Mouse (Mus musculus) Patski (cell line): ENCODE data around the gene Slc30a7. TPM values are rescaled to one million over a fixed set of nuclear protein-coding genes. Genes with fewer than 3 reads are reported as not detected.
"Not testable (repeated sequence)": the region's sequence is repeated elsewhere in the genome, so short reads cannot be mapped to it uniquely, and the experiment has no call there.

Experiments used
- ATAC-seq: fragments of 100-300 bp; one replicate; pipeline ENCODE4 v1.8.0; 2021
- CTCF ChIA-PET: fragments of 350-600 bp; sonication (Branson Sonifier 250); formaldehyde crosslinking; loops from one replicate; lab custom pipeline; 2022; ENCODE audit warnings: inconsistent platforms; lab: Charles Lee
- POLR2A ChIA-PET: fragments of 350-600 bp; sonication (Branson Sonifier 250); formaldehyde crosslinking; loops from one replicate; lab custom pipeline; 2022; ENCODE audit warnings: antibody characterized with exemption, inconsistent platforms; lab: Charles Lee
- DNase-seq: peaks from one replicate; pipeline ENCODE4 v3.0.0-alpha.2; 2011; ENCODE audit warnings: low read depth, low spot score
- H3K27me3 ChIP-seq: fragments of 371-371 bp; one replicate; pipeline ENCODE4 v1.5.1; 2021
- CTCF ChIP-seq: fragments of 100-300 bp; IDR thresholded peaks from one replicate; pipeline ENCODE4 v1.5.1; 2021
- in situ Hi-C: fragments of 300-500 bp; cut with MboI; formaldehyde crosslinking; loops from 3 replicates; pipeline ENCODE4 v1.11.1; 2018; ENCODE audit warnings: low pct_unique_long_range_greater_than_20kb, mixed read lengths
- polyA plus RNA-seq: library from polyadenylated mRNA; unstranded; gene quantifications from one replicate; pipeline ENCODE4 v1.2.3, GENCODE M21; 2021

Slc30a7 gene
- polyA plus RNA-seq, 1 experiment from 2014 or later = 37.9 TPM

DNA sequence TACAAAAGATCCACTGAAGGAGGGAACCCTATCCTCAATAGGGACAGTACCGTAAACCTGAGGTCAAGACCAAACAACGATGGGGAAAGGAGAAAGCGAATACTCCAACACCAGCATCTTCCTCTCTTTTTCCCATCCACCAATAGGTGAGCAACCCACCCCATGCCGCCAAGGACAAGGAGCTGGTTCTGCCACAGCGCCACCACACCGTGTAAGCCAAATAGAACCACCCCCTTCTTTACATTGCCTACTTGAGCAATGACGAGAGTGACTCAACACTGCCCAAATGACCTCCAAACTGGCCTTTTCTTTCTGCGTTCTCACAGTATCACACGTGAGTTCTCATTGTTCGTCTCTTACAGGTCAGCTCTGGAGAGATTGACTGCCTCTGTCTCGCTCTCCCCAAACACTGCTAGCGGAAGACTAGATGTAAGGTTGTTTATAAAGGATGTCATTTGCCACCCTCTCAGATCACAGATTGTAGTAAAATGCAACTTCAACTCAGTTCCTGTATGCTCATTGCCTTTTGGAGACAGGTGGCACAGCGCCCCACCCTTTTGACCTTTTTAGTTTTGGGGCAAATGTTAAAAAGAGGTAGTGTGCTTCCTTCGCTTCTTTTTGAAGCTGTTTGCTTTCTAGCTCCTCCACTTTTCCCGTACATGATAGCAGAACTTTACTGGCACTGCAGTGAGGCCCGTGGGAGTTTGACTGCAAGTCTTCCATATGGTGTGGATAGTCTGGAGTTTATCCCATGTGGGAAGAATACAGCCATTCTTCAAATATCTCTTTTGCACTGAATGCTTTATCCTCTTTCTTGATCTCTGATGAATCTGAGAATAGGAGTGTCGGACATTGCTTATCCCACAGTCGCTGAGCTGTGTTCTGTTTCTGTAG, 73.7 kb downstream of the Slc30a7 start:
- ChIA-PET CTCF (interaction anchor here (0.9 to 2.3 kb wide), 4 partner anchors 8 to 220 kb away, joined by 3 to 6 read pairs (median 3); no protein-coding TSS in a partner anchor), POLR2A (interaction anchor here (0.5 kb wide), 1 partner anchor 66 kb away, joined by 3 read pairs; no protein-coding TSS in a partner anchor)
- no peak for ATAC-seq
- in situ Hi-C loops = no loop called here
- no peak for DNase-seq
- no peak for TF ChIP-seq CTCF
- H3K27me3 ChIP-seq = no peaks in the 10 kb centered on the region

DNA sequence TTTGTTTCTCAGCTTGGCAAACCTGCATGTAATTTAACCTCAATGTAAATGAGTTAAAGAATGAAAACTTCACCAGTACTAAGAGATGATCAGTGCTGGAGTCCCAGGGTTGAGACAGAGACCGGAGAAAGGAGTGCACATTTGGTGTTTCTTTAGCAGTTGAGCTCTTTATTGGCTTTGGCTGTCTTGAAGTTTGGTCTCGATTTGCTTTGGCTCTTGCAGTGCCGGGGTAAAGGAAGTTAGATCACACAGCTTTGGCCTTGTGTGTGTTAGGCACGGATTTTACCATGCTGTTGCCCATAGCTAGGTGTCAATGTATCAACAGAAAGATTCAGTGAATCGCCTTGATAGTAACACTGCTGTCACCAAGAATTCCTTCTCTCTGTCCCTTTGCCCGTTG, 75.5 kb downstream of the Slc30a7 start:
- in situ Hi-C loops = no loop called here
- POLR2A ChIA-PET = no interaction called here

DNA sequence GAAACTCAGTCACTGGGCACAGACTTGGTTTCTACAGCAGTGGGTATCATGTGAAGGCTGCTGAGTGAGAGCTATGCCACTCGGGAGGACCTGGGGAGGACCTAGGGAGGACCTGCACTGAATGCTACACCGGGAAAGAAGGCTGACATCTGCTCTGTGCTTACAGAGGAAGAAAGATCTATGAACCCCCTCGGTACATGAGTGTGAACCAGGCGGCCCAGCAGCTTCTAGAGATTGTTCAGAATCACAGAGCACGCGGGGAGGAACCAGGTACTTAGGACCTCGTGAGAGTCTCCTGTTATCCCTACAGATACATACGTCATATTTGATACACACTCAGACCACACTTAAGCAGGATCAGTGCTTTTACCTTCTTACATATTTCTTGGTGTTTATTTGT, 80.7 kb downstream of the Slc30a7 start:
- TF ChIP-seq CTCF = no peak
- CTCF ChIA-PET = interaction anchor here (1.1 to 4.3 kb wide), 5 partner anchors 10 to 27 kb away, joined by 3 to 31 read pairs (median 11); no protein-coding TSS in a partner anchor
- POLR2A ChIA-PET = interaction anchor here (0.6 kb wide), 1 partner anchor 69 kb away, joined by 5 read pairs; no protein-coding TSS in a partner anchor
- in situ Hi-C loops = no loop called here
- ATAC-seq (no peak), DNase-seq (no peak)
- no peaks in the 10 kb centered on the region for H3K27me3 ChIP-seq

More for the DNA sequence above, 75.5 kb downstream of the Slc30a7 start:
- no peak for TF ChIP-seq CTCF
- H3K27me3 ChIP-seq = no peaks in the 10 kb centered on the region
- CTCF ChIA-PET = interaction anchor here (0.8 to 1.9 kb wide), 11 partner anchors 8 to 265 kb away, joined by 3 to 8 read pairs (median 3); no protein-coding TSS in a partner anchor
- DNase-seq (no peak), ATAC-seq (no peak)

DNA sequence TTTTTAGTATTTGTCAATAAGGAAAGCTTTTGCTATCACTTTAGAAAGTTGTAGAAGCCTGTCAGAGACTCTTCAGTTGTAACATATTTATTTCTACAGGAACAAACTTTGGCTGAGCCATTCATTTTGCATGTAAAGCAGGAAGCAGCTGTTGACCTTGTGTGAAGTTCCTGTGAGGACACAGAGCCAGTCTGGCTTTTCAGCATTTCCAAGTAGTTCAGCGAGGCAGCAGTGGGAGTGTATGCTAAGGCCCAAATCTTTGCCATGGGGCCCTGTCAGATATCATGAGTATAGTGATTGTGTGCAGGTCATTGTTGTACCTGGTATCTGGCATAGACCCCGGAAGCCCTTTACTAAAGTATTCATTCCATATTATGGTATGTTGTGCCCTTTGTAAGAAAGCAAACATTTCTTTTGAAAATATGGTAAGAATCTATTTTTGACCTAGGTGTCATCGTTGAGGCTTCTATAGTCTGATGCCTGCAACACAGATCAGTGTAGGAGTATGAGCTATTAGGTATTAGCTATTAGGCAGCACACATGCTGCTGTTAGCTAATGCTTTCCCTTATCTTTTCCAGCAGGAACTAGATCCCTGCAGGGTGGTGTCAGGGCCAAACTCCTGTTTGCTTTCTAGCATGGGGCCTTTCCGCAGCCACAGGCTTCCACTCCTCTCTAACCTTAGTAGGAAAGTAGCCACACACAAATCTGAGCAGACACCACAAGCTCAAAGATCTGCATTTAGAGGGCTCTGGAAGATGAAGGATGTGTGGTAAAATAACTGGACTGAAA, 82.6 kb downstream of the Slc30a7 start:
- in situ Hi-C loops = no loop called here
- ChIA-PET POLR2A (interaction anchor here (1.0 kb wide), 1 partner anchor 12 kb away, joined by 4 read pairs; no protein-coding TSS in a partner anchor), CTCF (interaction anchor here (0.7 to 4.3 kb wide), 6 partner anchors 8 to 226 kb away, joined by 3 to 31 read pairs (median 8); no protein-coding TSS in a partner anchor)
- ATAC-seq (no peak), DNase-seq (no peak)
- TF ChIP-seq CTCF = no peak
- H3K27me3 ChIP-seq = no peaks in the 10 kb centered on the region

DNA sequence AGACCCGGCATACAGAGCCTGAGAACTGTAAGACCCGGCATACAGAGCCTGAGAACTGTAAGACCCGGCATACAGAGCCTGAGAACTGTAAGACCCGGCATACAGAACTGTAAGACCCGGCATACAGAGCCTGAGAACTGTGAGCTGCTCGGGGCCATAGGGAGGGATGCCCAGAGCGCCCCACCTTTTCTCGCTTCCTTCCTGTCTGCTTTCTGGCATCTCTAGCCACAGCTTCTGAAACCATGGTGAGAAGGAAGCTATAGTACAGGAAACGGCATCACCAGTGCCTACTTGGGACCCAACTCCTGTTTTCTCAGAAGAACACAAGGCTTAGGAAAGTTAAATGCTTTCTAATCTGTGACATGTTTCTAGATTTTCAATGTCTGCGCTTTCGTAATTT, 99.8 kb downstream of the Slc30a7 start:
- POLR2A ChIA-PET, H3K27me3 ChIP-seq, DNase-seq, ATAC-seq, in situ Hi-C loops: not testable (repeated sequence)
- CTCF ChIA-PET = interaction anchor here (1.0 kb wide), 1 partner anchor 21 kb away, joined by 3 read pairs; no protein-coding TSS in a partner anchor

DNA sequence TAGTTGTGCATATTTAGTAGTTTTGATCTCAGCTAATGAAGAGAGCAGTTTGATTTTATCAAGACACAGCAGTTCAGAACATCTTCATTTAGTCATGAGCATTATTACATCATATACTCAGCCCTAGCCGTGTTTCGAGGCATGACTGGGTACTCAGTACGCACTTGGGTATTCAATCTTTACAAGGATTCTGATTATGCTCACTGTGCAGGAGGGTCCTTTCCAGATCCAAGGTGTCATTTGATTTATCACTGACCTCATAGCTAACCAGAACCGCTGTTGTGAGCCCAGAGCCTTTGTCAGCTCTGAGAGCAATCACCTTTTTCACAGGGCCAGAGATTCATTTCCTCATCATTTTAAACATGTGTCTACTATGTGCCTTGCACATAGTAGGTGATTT, 101.6 kb downstream of the Slc30a7 start:
- POLR2A ChIA-PET = no interaction called here
- no peaks in the 10 kb centered on the region for H3K27me3 ChIP-seq
- no peak for TF ChIP-seq CTCF
- CTCF ChIA-PET = interaction anchor here (0.7 to 2.5 kb wide), 9 partner anchors 9 to 239 kb away, joined by 3 to 11 read pairs (median 4); no protein-coding TSS in a partner anchor
- in situ Hi-C loops = no loop called here
- no peak for DNase-seq
- ATAC-seq = no peak

DNA sequence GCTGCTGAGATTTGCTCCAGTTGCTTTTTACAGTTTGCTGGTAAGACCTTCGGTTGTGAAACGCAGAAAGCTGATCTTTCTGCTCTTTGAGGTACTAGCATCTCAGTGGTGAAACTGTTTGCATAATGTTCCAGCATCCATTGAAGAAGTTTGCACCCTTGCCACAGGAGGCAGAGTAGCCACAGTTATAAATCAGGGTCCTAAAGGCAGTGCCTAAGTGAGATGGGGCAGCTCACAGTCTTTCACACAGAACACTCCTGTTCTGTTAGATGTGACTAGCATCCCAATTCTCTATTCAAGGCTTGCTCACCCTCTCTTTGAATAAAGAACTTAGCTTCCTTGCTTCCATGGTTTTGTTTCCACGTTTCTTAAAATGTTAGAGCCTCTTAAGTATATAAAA, 102.1 kb downstream of the Slc30a7 start:
- in situ Hi-C loops = no loop called here
- no peak for TF ChIP-seq CTCF
- no peaks in the 10 kb centered on the region for H3K27me3 ChIP-seq
- DNase-seq (no peak), ATAC-seq (no peak)
- ChIA-PET POLR2A (no interaction called here), CTCF (interaction anchor here (0.7 to 2.5 kb wide), 11 partner anchors 9 to 239 kb away, joined by 3 to 11 read pairs (median 4); no protein-coding TSS in a partner anchor)

DNA sequence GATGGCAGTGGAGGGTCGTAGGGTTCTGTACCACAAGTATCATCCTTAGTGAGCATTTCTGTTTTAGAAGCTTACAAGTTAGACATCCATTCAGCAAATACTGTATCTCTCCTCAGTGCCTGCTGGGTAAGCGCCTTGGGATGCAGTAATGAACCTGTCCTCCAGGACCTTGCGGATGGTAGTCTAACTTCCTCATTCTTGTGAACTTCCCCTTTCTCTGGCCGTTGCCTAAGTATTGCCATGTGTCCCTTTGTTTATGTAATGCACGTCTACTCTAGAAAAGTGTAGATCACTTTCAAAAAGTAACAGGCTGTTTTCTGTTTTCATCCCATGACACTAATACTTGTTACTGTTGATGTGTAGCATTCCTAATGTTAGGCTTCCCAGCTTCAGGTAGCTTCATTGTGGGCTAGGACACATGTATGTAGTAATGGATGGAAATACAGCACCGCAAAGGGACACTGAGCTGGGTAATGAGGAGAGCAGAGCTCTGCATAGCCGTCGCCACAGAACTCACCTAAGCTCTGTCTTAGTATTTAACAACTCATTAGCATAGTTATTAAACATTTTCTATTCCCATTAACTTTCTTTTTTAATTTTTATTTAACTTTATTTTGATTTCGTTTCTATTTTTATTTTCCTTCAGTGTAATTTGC, 104.8 kb downstream of the Slc30a7 start:
- TF ChIP-seq CTCF = no peak
- ATAC-seq (no peak), DNase-seq (no peak)
- ChIA-PET POLR2A (interaction anchor here (1.2 to 1.6 kb wide), 2 partner anchors 12 to 74 kb away, joined by 3 to 5 read pairs; no protein-coding TSS in a partner anchor), CTCF (interaction anchor here (0.9 to 1.6 kb wide), 5 partner anchors 13 to 190 kb away, joined by 3 to 7 read pairs (median 5); no protein-coding TSS in a partner anchor)
- no peaks in the 10 kb centered on the region for H3K27me3 ChIP-seq
- in situ Hi-C loops = no loop called here

DNA sequence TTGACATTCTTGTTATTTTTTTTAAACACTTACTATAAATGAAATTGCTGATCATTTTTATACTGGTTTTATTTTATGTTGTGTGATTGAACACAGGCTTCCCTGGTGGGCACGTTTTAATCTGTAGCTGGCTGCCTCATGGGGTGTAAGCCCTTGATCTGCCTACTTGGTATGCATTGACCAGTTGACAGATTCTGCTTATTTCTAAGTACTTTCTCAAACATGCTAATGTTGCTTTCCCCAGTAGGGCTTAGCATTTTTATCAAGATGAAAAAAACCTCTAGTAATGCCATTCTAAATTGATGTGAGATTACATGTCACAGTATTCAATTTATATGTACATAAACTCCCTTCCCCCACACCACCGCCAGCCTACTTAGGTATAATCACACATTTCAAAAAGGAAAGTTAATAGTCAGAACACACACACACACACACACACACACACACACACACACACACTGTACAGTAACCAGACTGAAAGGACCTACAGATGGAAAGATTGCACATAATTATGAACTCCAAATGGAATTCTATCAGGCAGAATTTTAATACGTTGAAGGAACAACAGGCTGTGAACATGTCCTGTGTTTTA, 108.8 kb downstream of the Slc30a7 start:
- ATAC-seq (no peak), DNase-seq (no peak)
- in situ Hi-C loops = no loop called here
- POLR2A ChIA-PET = no interaction called here
- H3K27me3 ChIP-seq = no peaks in the 10 kb centered on the region
- CTCF ChIA-PET = no interaction called here
- TF ChIP-seq CTCF = no peak
